Mouse (Mus musculus): ENCODE measurements around the gene Mt4.

- no peak for TF ChIP-seq GATA1 (IDR thresholded peaks at IDR 0.05; ENCODE audit: low read length)
- no peak for TF ChIP-seq TAL1 (IDR thresholded peaks at IDR 0.05; ENCODE audit: low read length)
These were observed 45.3 kb downstream of the Mt4 start for GRCm38 (mm10) chr8:94182055-94182929.
